Mouse (Mus musculus): ENCODE measurements at regions not wholly inside any gene's neighbourhood (a gene's known extent, or its start where the extent isn't known, plus 50 kb on each side); places are given as distances from the start of the nearest gene placed in this dataset.

- no peak for DNase-seq (ENCODE audit: low read depth, low spot score)
These were observed 92.4 kb upstream of the Hnrnpk start for GRCm38 (mm10) chr13:58495390-58496073.

GRCm38 (mm10) chr13:58494726-58495125, 91.6 kb upstream of the Hnrnpk start:
- no peak for DNase-seq (ENCODE audit: low read depth, low spot score)

- no peak for DNase-seq (ENCODE audit: low read depth, low spot score)
These were observed 87.7 kb upstream of the Hnrnpk start for GRCm38 (mm10) chr13:58490829-58491228.

- no peak for DNase-seq (ENCODE audit: low read depth, low spot score)
These were observed 81.9 kb upstream of the Hnrnpk start for GRCm38 (mm10) chr13:58485011-58485410.

GRCm38 (mm10) chr13:58482701-58483100, 79.6 kb upstream of the Hnrnpk start:
- no peak for DNase-seq (ENCODE audit: low read depth, low spot score)

- DNase-seq (ENCODE audit: low read depth, low spot score): no peak
These were observed 77.9 kb upstream of the Hnrnpk start for GRCm38 (mm10) chr13:58480928-58481598.

DNA sequence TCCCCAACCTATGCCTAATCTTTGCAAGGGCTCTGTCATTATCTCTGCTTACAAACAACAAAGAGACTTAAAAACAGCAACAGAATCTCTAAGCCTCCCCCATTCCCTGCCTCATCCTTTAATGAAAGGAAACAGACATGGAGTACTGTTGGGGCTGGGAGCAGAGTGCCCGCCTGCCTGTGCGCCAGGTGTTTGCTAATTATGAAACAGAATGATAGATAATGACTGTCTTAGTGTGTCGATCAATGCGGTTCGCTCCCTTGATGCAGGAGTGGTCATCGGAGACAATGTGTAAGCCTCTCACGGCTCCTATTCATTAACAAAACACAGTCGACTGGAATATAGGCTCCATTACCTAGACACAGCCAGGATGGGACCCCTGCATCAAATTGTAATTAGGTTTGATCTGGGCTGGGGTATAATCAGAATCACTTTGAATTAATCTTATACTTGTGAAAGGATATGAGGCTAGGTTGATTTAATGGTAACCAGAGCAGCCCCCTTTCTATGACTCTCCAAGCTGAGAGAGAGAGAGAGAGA, 77.3 kb upstream of the Hnrnpk start:
- DNase-seq (ENCODE audit: low read depth, low spot score): no peak

GRCm38 (mm10) chr13:58478438-58478837, 75.3 kb upstream of the Hnrnpk start:
- DNase-seq (ENCODE audit: low read depth, low spot score): no peak

DNA sequence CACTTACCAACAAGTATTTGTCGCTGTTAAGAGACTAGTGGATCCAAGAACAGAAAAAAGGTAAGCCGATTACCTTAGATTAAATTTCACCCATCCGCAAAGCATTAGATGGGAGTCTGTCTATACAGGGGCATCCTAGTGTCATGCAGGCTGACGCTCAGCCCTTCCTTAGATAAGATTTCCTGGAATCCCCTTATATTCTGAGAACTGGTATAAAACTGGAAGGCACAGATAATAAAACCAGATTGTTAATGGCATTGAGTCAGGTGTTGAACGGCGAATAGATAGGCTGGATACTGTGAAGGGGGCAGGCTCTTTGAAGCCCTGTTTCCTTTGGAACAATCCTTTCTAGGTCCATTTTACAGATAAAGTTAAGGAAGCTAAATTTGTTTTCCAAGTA, 74.1 kb upstream of the Hnrnpk start:
- no peak for DNase-seq (ENCODE audit: low read depth, low spot score)

GRCm38 (mm10) chr13:58476033-58476830, 73.1 kb upstream of the Hnrnpk start:
- no peak for DNase-seq (ENCODE audit: low read depth, low spot score)

DNA sequence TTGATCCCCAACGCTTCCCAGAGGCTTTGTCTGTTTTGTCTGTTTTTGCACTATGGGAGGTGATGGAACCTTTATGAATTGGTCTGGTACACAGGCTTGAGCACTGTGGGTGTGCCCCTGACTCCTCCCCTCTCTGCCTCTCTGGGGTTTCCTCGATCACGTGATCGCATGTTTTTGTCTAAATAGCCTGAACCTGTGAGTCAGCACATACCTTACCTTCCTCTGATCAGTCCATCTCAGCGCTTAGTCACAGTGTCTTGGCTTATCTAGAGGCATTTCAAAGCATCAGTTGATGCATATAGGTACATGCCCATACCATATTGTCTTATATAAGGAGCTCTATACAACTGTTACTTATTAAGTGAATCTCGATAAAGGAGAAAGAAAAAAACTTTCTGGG, 72.4 kb upstream of the Hnrnpk start:
- peak; percentile 73 for DNase-seq (ENCODE audit: low read depth, low spot score)

DNA sequence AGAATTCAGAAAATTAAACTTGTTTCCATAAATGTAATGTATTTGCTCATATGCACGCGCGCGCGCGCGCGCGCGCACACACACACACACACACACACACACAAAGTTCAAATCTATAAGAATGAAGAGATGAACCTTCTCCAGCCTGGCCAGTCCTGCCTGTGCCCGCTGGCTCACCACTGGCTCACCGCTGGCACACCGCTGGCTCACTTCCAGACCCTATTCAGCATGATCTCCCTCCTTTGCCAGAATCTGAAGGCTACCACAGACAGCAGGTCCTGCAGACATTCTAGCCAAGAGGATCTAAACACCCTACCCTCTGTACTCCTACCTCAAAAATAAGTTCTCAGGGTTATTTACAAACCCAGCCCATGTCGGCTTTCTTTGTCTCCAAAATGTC, 69.3 kb upstream of the Hnrnpk start:
- DNase-seq (ENCODE audit: low read depth, low spot score): no peak

GRCm38 (mm10) chr13:58471704-58472103, 68.6 kb upstream of the Hnrnpk start:
- no peak for DNase-seq (ENCODE audit: low read depth, low spot score)

GRCm38 (mm10) chr13:58469731-58470130, 66.6 kb upstream of the Hnrnpk start:
- DNase-seq (ENCODE audit: low read depth, low spot score): no peak

DNA sequence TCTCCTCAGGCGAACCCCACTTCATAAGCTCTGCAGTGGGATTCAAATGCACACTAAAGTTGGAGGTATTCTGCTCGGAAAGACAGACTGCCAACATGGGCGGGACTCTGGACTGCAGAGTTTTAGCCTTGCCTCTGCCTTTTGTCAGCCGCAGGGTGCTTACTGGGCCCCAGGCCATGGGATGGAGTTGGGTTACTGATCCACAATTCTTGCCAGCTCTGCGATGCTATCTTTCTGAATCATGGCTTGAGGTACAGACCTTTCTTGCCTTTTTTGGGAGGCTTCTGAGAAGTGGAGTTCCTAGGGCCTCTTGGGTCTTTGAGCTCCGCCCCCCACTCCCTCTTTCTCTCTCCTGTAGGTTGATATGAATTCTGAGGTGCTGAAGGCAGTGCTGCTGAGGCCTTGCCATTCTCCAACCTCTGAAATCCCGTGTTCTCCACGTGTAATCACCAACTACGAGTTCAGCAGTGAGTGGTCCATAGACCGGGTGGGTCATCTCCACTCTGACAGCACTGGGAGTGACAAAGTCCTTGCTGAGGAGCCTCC, 64.0 kb upstream of the Hnrnpk start:
- DNase-seq (ENCODE audit: low read depth, low spot score): no peak

DNA sequence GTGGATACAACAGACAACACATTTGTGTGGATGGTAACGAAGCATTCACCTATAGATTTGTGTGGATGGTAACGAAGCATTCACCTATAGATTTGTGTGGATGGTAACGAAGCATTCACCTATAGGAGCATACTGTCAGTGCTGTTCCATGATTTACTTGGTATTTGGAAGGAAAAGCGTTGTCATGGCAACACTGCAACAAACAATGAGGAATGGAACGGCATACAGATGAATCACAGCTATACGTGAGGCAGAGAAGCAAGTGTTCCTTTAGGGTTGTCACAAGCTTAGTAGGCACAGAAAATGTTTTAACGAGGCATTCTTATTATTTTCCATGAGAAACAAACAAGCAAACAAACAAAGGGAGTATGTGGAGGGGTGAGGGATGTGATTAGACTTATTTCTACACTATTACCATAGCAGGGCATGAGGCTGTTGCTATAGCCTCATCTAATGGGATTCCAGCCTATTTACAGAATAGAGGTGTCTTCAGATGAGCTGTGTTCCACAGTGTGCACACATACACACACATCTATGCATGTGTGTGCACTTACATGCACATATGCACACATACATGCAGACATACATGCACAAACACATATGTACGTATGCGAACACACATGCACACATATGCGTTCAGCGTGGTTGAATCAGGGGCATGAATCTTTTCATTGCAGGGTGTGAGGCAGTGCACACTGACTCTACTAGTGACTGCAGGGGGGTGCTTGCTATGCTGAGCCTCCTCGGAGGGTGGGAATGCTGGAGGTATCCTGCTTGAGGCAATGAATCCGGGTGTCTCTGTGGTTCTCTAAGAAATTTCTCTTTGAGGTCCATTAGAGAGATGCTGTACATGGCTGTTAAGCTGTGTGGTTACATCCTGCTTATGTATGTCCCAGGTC, 62.3 kb upstream of the Hnrnpk start:
- no peak for DNase-seq (ENCODE audit: low read depth, low spot score)
